Mouse (Mus musculus): ENCODE measurements around the gene Hexim2.

The Hexim2 gene

GRCm38 (mm10) chr11:103111881-103112551, 20.2 kb upstream of the Hexim2 start:
- CTCF ChIA-PET, result no interaction called here

GRCm38 (mm10) chr11:103112552-103112912, 19.7 kb upstream of the Hexim2 start:
- CTCF ChIA-PET, result no interaction called here

GRCm38 (mm10) chr11:103113005-103113404, 19.2 kb upstream of the Hexim2 start:
- CTCF ChIA-PET, result no interaction called here

GRCm38 (mm10) chr11:103113771-103114170, 18.5 kb upstream of the Hexim2 start:
- CTCF ChIA-PET, result interaction anchor here (2.2 kb wide), 1 partner anchor 19 kb away, joined by 6 read pairs; the partner anchor contains the start of gene Hexim2

GRCm38 (mm10) chr11:103114270-103114943, 17.8 kb upstream of the Hexim2 start:
- CTCF ChIA-PET, result interaction anchor here (0.6 to 2.2 kb wide), 3 partner anchors 12 to 60 kb away, joined by 3 to 6 read pairs (median 3); partner anchors contain the start of gene Hexim2

- CTCF ChIA-PET, result interaction anchor here (0.6 to 2.2 kb wide), 5 partner anchors 10 to 59 kb away, joined by 3 to 6 read pairs (median 3); partner anchors contain the start of gene Hexim2
Observed at GRCm38 (mm10) chr11:103115163-103116007, 16.8 kb upstream of the Hexim2 start.

- CTCF ChIA-PET, result interaction anchor here (0.6 to 2.2 kb wide), 5 partner anchors 11 to 214 kb away, joined by 3 to 6 read pairs (median 4); partner anchors contain the start of gene Hexim2
Observed at GRCm38 (mm10) chr11:103116008-103116818, 16.0 kb upstream of the Hexim2 start, which contains the start of gene Hexim1. Gene Hexim1, plus strand, starts transcription at chr11:103116231.

- CTCF ChIA-PET, result interaction anchor here (0.6 to 1.2 kb wide), 4 partner anchors 14 to 137 kb away, joined by 3 to 8 read pairs (median 4); no protein-coding TSS in a partner anchor
Observed at GRCm38 (mm10) chr11:103116959-103117590, 15.2 kb upstream of the Hexim2 start.

- CTCF ChIA-PET, result interaction anchor here (0.6 to 1.2 kb wide), 5 partner anchors 10 to 137 kb away, joined by 3 to 13 read pairs (median 4); no protein-coding TSS in a partner anchor
Observed at GRCm38 (mm10) chr11:103117591-103118009, 14.6 kb upstream of the Hexim2 start.

GRCm38 (mm10) chr11:103118866-103119265, 13.4 kb upstream of the Hexim2 start:
- CTCF ChIA-PET, result interaction anchor here (1.0 kb wide), 1 partner anchor 24 kb away, joined by 3 read pairs; no protein-coding TSS in a partner anchor

GRCm38 (mm10) chr11:103119609-103120008, 12.6 kb upstream of the Hexim2 start:
- CTCF ChIA-PET, result no interaction called here

GRCm38 (mm10) chr11:103120315-103120714, 11.9 kb upstream of the Hexim2 start:
- CTCF ChIA-PET, result no interaction called here

- CTCF ChIA-PET, result interaction anchor here (0.8 to 2.0 kb wide), 3 partner anchors 15 to 18 kb away, joined by 5 to 8 read pairs (median 6); no protein-coding TSS in a partner anchor
Observed at GRCm38 (mm10) chr11:103132576-103133455, 587 bp downstream of the Hexim2 start.

GRCm38 (mm10) chr11:103133456-103134185, 1.4 kb downstream of the Hexim2 start:
- CTCF ChIA-PET, result interaction anchor here (0.7 to 2.0 kb wide), 5 partner anchors 16 to 165 kb away, joined by 3 to 8 read pairs (median 5); no protein-coding TSS in a partner anchor

- CTCF ChIA-PET, result interaction anchor here (0.7 to 1.7 kb wide), 3 partner anchors 17 to 165 kb away, joined by 3 to 8 read pairs (median 4); no protein-coding TSS in a partner anchor
Observed at GRCm38 (mm10) chr11:103134221-103134620, 2.0 kb downstream of the Hexim2 start.

- CTCF ChIA-PET, result interaction anchor here (0.7 kb wide), 2 partner anchors 35 to 1291 kb away, joined by 5 to 7 read pairs; no protein-coding TSS in a partner anchor
Observed at GRCm38 (mm10) chr11:103136039-103136577, 3.9 kb downstream of the Hexim2 start.

GRCm38 (mm10) chr11:103139951-103140762, 7.9 kb downstream of the Hexim2 start:
- CTCF ChIA-PET, result interaction anchor here (0.5 kb wide), 1 partner anchor 32 kb away, joined by 3 read pairs; no protein-coding TSS in a partner anchor
